Mouse (Mus musculus) spleen, postnatal 10 days (tissue): ENCODE results near the gene Ddah1.

Experiments
- DNase-seq, 2 experiments: peaks; one replicate each; pipeline ENCODE4 v3.0.0; 2021 to 2022; ENCODE audit warnings: low spot score in 2 of 2

Gene Ddah1

GRCm38 (mm10) chr3:145764416-145764815, 5.9 kb downstream of the Ddah1 start:
- DNase-seq: no peak

- DNase-seq: no peak
Measured at GRCm38 (mm10) chr3:145768439-145768838, 10.0 kb downstream of the Ddah1 start.

GRCm38 (mm10) chr3:145773384-145773783, 14.9 kb downstream of the Ddah1 start:
- DNase-seq: no peak

- no peak for DNase-seq
Measured at GRCm38 (mm10) chr3:145774336-145774735, 15.9 kb downstream of the Ddah1 start.

- no peak for DNase-seq
Measured at GRCm38 (mm10) chr3:145775236-145775635, 16.8 kb downstream of the Ddah1 start.

GRCm38 (mm10) chr3:145775862-145776261, 17.4 kb downstream of the Ddah1 start:
- DNase-seq: no peak

- DNase-seq: no peak
Measured at GRCm38 (mm10) chr3:145777006-145777405, 18.5 kb downstream of the Ddah1 start.

- DNase-seq: no peak
Measured at GRCm38 (mm10) chr3:145778406-145778922, 20.0 kb downstream of the Ddah1 start.

- DNase-seq: no peak
Measured at GRCm38 (mm10) chr3:145779279-145779973, 21.0 kb downstream of the Ddah1 start.

- DNase-seq: no peak
Measured at GRCm38 (mm10) chr3:145780784-145781442, 22.4 kb downstream of the Ddah1 start.

GRCm38 (mm10) chr3:145785244-145785643, 26.8 kb downstream of the Ddah1 start:
- no peak for DNase-seq

- DNase-seq: no peak
Measured at GRCm38 (mm10) chr3:145787303-145787702, 28.8 kb downstream of the Ddah1 start.

GRCm38 (mm10) chr3:145789114-145789513, 30.6 kb downstream of the Ddah1 start:
- DNase-seq: no peak

GRCm38 (mm10) chr3:145790233-145790632, 31.8 kb downstream of the Ddah1 start:
- DNase-seq: no peak

GRCm38 (mm10) chr3:145790709-145791108, 32.2 kb downstream of the Ddah1 start:
- DNase-seq: no peak

- no peak for DNase-seq
Measured at GRCm38 (mm10) chr3:145794355-145794754, 35.9 kb downstream of the Ddah1 start.

GRCm38 (mm10) chr3:145795896-145796295, 37.4 kb downstream of the Ddah1 start:
- DNase-seq: no peak

- DNase-seq: no peak
Measured at GRCm38 (mm10) chr3:145798042-145798441, 39.6 kb downstream of the Ddah1 start.

GRCm38 (mm10) chr3:145798751-145799188, 40.3 kb downstream of the Ddah1 start:
- no peak for DNase-seq

GRCm38 (mm10) chr3:145799365-145799764, 40.9 kb downstream of the Ddah1 start:
- DNase-seq: no peak

- no peak for DNase-seq
Measured at GRCm38 (mm10) chr3:145802106-145802505, 43.6 kb downstream of the Ddah1 start.

- no peak for DNase-seq
Measured at GRCm38 (mm10) chr3:145805848-145806247, 47.4 kb downstream of the Ddah1 start.

- no peak for DNase-seq
Measured at GRCm38 (mm10) chr3:145806502-145806901, 48.0 kb downstream of the Ddah1 start.
